Mouse (Mus musculus): Measurements from ENCODE around the gene Myrip. TPM values are rescaled to one million over a fixed set of nuclear protein-coding genes. Genes with fewer than 3 reads are reported as not detected.

Gene Myrip
- not detected for polyA plus RNA-seq (2017; shearing (Covaris generic))

DNA sequence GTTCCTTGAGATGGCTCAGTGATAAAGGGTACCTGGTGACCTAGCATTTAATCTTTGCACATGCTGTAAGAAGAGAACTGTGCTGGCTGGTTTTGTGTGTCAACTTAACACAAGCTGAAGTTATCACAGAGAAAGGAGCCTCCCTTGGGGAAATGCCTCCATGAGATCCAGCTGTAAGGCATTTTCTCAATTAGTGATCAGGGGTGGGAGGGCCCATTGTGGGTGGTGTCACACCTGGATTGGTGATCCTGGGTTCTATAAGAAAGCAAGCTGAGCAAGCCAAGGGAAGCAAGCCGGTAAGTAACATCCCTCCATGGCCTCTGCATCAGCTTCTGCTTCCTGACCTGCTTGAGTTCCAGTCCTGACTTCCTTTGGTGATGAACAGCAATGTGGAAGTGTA is at the start of gene Myrip:
Gene Myrip (plus strand): TSS at position 301 of the 400 bp plus-strand sequence.

DNA sequence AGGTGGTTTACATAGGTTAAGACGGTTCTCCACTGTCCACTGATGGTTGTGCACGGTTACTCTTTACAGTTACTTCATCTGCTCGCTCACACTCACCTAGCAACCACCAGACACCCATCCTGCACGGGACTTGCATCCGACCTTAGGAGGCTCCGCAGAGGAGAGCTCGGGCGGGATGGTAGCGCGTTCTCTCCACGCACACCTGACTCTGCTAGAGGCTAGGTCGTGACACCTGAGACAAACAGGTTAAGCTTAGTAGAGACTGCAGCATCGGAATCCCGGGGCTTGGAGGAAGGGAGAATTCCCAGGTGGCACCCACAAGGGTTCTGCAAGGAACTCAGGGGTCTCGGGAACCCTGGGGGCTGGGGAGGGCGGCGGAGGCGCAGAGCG is 190.7 kb downstream of the Myrip start, which contains the start of gene Eif1b:
Gene Eif1b (plus strand): TSS at position 223 of the 390 bp plus-strand sequence.

Other genes with a start within 250 kb of the Myrip start
- gene Cx3cr1, start 231.6 kb upstream of the Myrip start, polyA plus RNA-seq (2017; shearing (Covaris generic)) = 0.22 TPM
- 96.2 TPM for gene Ccr8, start 209.4 kb upstream of the Myrip start, polyA plus RNA-seq (2017; shearing (Covaris generic))
- 51.0 TPM for gene Slc25a38, start 191.1 kb upstream of the Myrip start, polyA plus RNA-seq (2017; shearing (Covaris generic))
- 2,401 TPM for gene Rpsa, start 173.8 kb upstream of the Myrip start, polyA plus RNA-seq (2017; shearing (Covaris generic))
- not detected for gene Mobp, start 151.8 kb upstream of the Myrip start, polyA plus RNA-seq (2017; shearing (Covaris generic))
- 104 TPM for gene Eif1b, start 190.7 kb downstream of the Myrip start, polyA plus RNA-seq (2017; shearing (Covaris generic))
- gene Entpd3, start 238.3 kb downstream of the Myrip start, polyA plus RNA-seq (2017; shearing (Covaris generic)) = 0.07 TPM